Mouse (Mus musculus): ENCODE measurements around the gene Katna1.

Katna1 gene

DNA sequence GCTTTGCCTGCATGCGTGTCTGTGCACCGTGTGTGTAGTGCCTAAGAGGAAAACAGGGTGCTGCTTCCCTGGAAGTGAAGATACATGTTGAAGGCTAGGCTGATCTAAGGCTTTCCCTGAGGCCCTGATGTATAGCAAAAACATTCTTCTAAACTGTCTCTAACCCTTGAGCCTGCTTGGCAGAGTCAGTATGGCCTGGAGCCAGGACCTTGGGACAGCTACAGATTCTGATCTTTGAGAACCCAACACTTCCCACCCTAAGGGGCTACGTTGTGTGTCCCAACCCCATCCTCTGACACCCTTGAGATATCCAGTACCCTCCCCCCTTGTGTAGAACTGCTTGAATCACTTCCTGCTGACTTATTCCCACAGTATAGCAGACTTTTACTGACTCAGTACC, 52.6 kb downstream of the Katna1 start:
- no peak for DNase-seq (ENCODE audit: low read depth in 2 of 2, low spot score in 2 of 2)

DNA sequence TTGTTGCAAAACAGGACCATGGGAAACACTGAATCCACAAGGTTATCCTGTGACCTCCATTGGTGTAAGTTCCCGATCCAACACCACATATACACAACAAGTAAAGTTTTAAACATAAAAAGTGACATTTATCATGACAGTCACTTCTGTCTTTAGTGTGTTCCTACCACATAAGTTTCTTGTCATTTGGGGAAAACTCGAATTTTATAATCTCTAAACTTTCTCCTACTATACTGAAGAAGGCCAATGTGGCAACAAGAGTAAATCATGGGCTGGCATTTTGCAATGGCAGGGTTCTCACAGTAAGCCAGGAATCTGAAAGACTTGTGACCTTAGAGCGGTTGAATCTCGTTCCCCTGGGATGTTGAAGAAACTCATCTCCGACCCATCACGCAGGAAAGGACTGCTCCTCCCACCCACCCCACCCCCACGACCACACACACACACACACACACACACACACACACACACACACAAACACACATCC, 54.0 kb downstream of the Katna1 start:
- no peak for DNase-seq (ENCODE audit: low read depth in 2 of 2, low spot score in 2 of 2)

- DNase-seq (ENCODE audit: low read depth in 2 of 2, low spot score in 2 of 2), result peak; percentile 77 to 78
These were observed 54.7 kb downstream of the Katna1 start for GRCm38 (mm10) chr10:7780238-7781176.

GRCm38 (mm10) chr10:7781214-7781613, 55.4 kb downstream of the Katna1 start:
- DNase-seq (ENCODE audit: low read depth in 2 of 2, low spot score in 2 of 2), result no peak

GRCm38 (mm10) chr10:7787319-7787718, 61.5 kb downstream of the Katna1 start:
- DNase-seq (ENCODE audit: low read depth in 2 of 2, low spot score in 2 of 2), result no peak

- DNase-seq (ENCODE audit: low read depth in 2 of 2, low spot score in 2 of 2), result no peak
These were observed 66.5 kb downstream of the Katna1 start for GRCm38 (mm10) chr10:7792254-7792750.

GRCm38 (mm10) chr10:7792751-7793385, 67.1 kb downstream of the Katna1 start, which contains the start of the genes Ginm1 and Ppil4:
Gene Ginm1 (minus strand): TSS chr10:7792824.
Gene Ppil4 (plus strand): TSS chr10:7792891.
- DNase-seq (ENCODE audit: low read depth in 2 of 2, low spot score in 2 of 2), result peak; percentile 84 to 88

DNA sequence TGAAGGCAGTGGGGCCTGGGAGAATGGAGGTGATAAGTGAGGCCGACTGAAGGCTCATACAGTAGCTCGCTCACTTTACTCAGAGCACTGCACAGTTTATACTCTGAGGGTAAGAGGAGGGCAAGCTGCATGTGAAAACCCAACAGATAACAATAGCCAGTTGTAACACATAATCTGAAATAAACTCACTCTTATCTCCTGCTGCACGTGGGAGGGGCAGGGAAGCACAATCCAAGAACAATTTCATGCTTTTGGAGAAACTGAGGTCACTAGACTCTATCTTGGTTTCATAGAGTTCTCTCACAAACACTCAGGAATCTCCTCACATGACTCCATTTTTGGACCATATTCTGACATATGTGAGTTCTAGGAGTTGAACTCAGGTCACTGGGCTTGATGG, 75.5 kb downstream of the Katna1 start:
- DNase-seq (ENCODE audit: low read depth in 2 of 2, low spot score in 2 of 2), result no peak

- DNase-seq (ENCODE audit: low read depth in 2 of 2, low spot score in 2 of 2), result no peak
These were observed 76.8 kb downstream of the Katna1 start for GRCm38 (mm10) chr10:7802519-7803140.

DNA sequence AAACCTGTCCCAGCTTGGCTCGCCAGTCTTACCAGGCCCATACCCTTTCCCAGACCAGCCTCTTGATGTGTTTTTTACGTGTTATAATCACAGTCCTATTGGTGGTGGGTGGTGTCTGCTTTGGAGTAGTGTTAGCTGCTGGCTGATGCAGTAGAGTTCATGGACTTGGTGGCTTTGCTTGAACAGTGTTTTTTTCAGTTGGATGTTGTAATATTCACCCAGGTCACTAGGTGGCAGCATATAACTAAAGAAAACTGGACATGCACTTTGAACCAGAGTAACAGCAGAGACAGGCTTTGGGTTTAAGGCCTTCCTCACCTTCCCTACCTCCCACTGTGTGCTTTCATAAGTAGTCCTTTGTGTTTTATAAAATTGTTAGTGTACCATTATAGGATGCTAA, 84.1 kb downstream of the Katna1 start:
- DNase-seq (ENCODE audit: low read depth in 2 of 2, low spot score in 2 of 2), result peak; percentile 60 to 78

Data from CD8-positive naive resting alpha-beta T cell, adult 2 months (primary cell).